Mouse (Mus musculus): ENCODE results near the gene Olfr462.
"Not testable (repeated sequence)": the region's sequence is repeated elsewhere in the genome, so short reads cannot be mapped to it uniquely, and the experiment has no call there.

The Olfr462 gene

GRCm38 (mm10) chr11:87892168-87892567 lies at the start of gene Olfr462:
Gene Olfr462, minus strand, starts transcription at chr11:87892268.
- DNase-seq (ENCODE audit: low spot score) = no peak

GRCm38 (mm10) chr11:87935467-87935866 lies 43.4 kb upstream of the Olfr462 start:
- no peak for DNase-seq (ENCODE audit: low spot score)

GRCm38 (mm10) chr11:87933731-87934130 lies 41.7 kb upstream of the Olfr462 start:
- DNase-seq (ENCODE audit: low spot score) = no peak

- DNase-seq (ENCODE audit: low spot score) = no peak
Observed at GRCm38 (mm10) chr11:87930348-87930747, 38.3 kb upstream of the Olfr462 start.

GRCm38 (mm10) chr11:87920966-87921365 lies 28.9 kb upstream of the Olfr462 start, which contains the start of gene Olfr464:
Gene Olfr464, minus strand, starts transcription at chr11:87920967.
- DNase-seq (ENCODE audit: low spot score) = peak; percentile 4

- DNase-seq (ENCODE audit: low spot score) = no peak
Observed at GRCm38 (mm10) chr11:87920301-87920700, 28.2 kb upstream of the Olfr462 start.

- DNase-seq (ENCODE audit: low spot score) = no peak
Observed at GRCm38 (mm10) chr11:87916005-87916404, 23.9 kb upstream of the Olfr462 start.

- DNase-seq (ENCODE audit: low spot score) = no peak
Observed at GRCm38 (mm10) chr11:87904331-87904730, 12.3 kb upstream of the Olfr462 start.

GRCm38 (mm10) chr11:87897287-87897686 lies 5.2 kb upstream of the Olfr462 start, which contains the start of gene Olfr463:
Gene Olfr463, minus strand, starts transcription at chr11:87897387.
- DNase-seq (ENCODE audit: low spot score) = no peak

GRCm38 (mm10) chr11:87884856-87885255 lies 7.2 kb downstream of the Olfr462 start:
- DNase-seq (ENCODE audit: low spot score) = no peak

- DNase-seq (ENCODE audit: low spot score) = no peak
Observed at GRCm38 (mm10) chr11:87883493-87883892, 8.6 kb downstream of the Olfr462 start.

GRCm38 (mm10) chr11:87881714-87882113 lies 10.4 kb downstream of the Olfr462 start:
- DNase-seq (ENCODE audit: low spot score) = no peak

GRCm38 (mm10) chr11:87879826-87880225 lies 12.2 kb downstream of the Olfr462 start:
- DNase-seq (ENCODE audit: low spot score) = no peak

GRCm38 (mm10) chr11:87875436-87875835 lies 16.6 kb downstream of the Olfr462 start, which contains the start of gene Epx:
Gene Epx, minus strand, starts transcription at chr11:87875536.
- no peak for DNase-seq (ENCODE audit: low spot score)

- no peak for DNase-seq (ENCODE audit: low spot score)
Observed at GRCm38 (mm10) chr11:87871766-87872165, 20.3 kb downstream of the Olfr462 start.

- no peak for DNase-seq (ENCODE audit: low spot score)
Observed at GRCm38 (mm10) chr11:87870096-87870495, 22.0 kb downstream of the Olfr462 start.

GRCm38 (mm10) chr11:87866891-87867290 lies 25.2 kb downstream of the Olfr462 start:
- not testable (repeated sequence) for DNase-seq (ENCODE audit: low spot score)

GRCm38 (mm10) chr11:87862805-87863204 lies 29.3 kb downstream of the Olfr462 start:
- no peak for DNase-seq (ENCODE audit: low spot score)

GRCm38 (mm10) chr11:87860426-87860825 lies 31.6 kb downstream of the Olfr462 start:
- no peak for DNase-seq (ENCODE audit: low spot score)

- no peak for DNase-seq (ENCODE audit: low spot score)
Observed at GRCm38 (mm10) chr11:87859273-87859672, 32.8 kb downstream of the Olfr462 start.

GRCm38 (mm10) chr11:87854550-87854949 lies 37.5 kb downstream of the Olfr462 start:
- DNase-seq (ENCODE audit: low spot score) = no peak

- DNase-seq (ENCODE audit: low spot score) = peak; percentile 5
Observed at GRCm38 (mm10) chr11:87853597-87853954, 38.5 kb downstream of the Olfr462 start.

- peak; percentile 85 for DNase-seq (ENCODE audit: low spot score)
Observed at GRCm38 (mm10) chr11:87852690-87853596, 39.1 kb downstream of the Olfr462 start, which contains the start of gene Mks1. Gene Mks1, plus strand, starts transcription at chr11:87853215.
